ENCODE assay signal across 9 mouse cellular contexts in the genomic region with DNA sequence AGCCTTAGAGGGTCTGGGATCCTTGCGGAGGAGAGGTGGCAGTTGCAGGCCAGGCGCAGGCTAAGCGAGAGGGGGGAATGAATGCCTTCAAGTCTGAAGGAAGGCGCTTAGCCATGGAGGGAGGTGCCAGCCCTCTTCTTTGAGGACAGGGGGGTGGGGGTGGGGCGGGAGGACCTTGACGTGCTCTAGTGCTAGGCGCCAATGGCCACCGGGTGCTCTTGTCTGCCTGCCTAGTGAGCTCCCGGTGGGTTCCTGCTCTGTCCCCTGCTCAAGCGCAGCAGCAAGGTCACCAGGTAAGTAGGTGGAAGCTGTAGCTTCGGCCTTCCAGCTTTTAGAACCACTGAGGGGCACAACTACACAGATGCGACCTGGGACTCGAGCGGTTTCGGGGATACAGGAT. TPM values are rescaled to one million over a fixed set of nuclear protein-coding genes. Genes with fewer than 3 reads are reported as not detected.
A peak's percentile ranks its signal among the peaks of the same experiment; 100 is the strongest.
DNase-seq lines count a peak whose midpoint lies in the region; ATAC-seq and TF ChIP-seq lines count a peak whose summit lies in the region.
"Had no signal": no experiment of that assay in that cellular context is flagged by ENCODE, and none has a peak within 500 bp of the region (broad histone marks: within the 10 kb centered on the region; RNA-seq: fewer than 3 reads in every experiment).

No protein-coding gene starts in this region.

- 13% methylated on average over 15 of the region's 15 CpGs for WGBS in lung, embryonic 16.5 days
- WGBS in forebrain, embryonic 11.5 days = 2% methylated on average over 15 of the region's 15 CpGs
- 5% methylated on average over 14 of the region's 15 CpGs for WGBS in limb, embryonic 14.5 days
- WGBS in stomach, embryonic 14.5 days = 3% methylated on average over 15 of the region's 15 CpGs
- 37% methylated on average over 15 of the region's 15 CpGs for WGBS in thymus, adult 2 months

- TF ChIP-seq POLR2A in limb, embryonic 14.5 days (IDR thresholded peaks at IDR 0.05; ENCODE audit: borderline replicate concordance, extremely low read depth, insufficient read depth, insufficient read length) = no peak
- no peak for TF ChIP-seq POLR2A in thymus, adult 2 months (IDR thresholded peaks at IDR 0.05; ENCODE audit: control insufficient read depth, extremely low read depth, insufficient read depth, low read length, poor library complexity)

- no peaks in the 10 kb centered on the region for H3K9me3 ChIP-seq in lung, embryonic 16.5 days (ENCODE audit: control insufficient read depth, low read length)
- no peaks in the 10 kb centered on the region for H3K9me3 ChIP-seq in forebrain, embryonic 11.5 days (ENCODE audit: control insufficient read depth, low read length)
- no peaks in the 10 kb centered on the region for H3K9me3 ChIP-seq in limb, embryonic 14.5 days (ENCODE audit: control insufficient read depth, low read length)
- H3K9me3 ChIP-seq in stomach, embryonic 14.5 days (ENCODE audit: control insufficient read depth, low read depth, low read length) = no peaks in the 10 kb centered on the region

- no peaks in the 10 kb centered on the region for H3K36me3 ChIP-seq in lung, embryonic 16.5 days (ENCODE audit: control insufficient read depth, insufficient read depth, low read length)
- H3K36me3 ChIP-seq in forebrain, embryonic 11.5 days (ENCODE audit: control insufficient read depth, insufficient read depth, low read length) = no peaks in the 10 kb centered on the region
- H3K36me3 ChIP-seq in limb, embryonic 14.5 days (ENCODE audit: control insufficient read depth, insufficient read depth, low read length) = no peaks in the 10 kb centered on the region
- no peaks in the 10 kb centered on the region for H3K36me3 ChIP-seq in stomach, embryonic 14.5 days (ENCODE audit: control insufficient read depth, insufficient read depth, low read length)
- no peaks in the 10 kb centered on the region for H3K36me3 ChIP-seq in thymus, adult 2 months (ENCODE audit: control insufficient read depth, insufficient read depth, low read length)

- no peak overlapping the region for H3K27ac ChIP-seq in lung, embryonic 16.5 days (ENCODE audit: low read length)
- no peak overlapping the region for H3K27ac ChIP-seq in forebrain, embryonic 11.5 days (ENCODE audit: low read depth, low read length)
- H3K27ac ChIP-seq in limb, embryonic 14.5 days (replicated peaks; ENCODE audit: low read depth, low read length) = no peak overlapping the region
- no peak overlapping the region for H3K27ac ChIP-seq in stomach, embryonic 14.5 days (ENCODE audit: low read length)
- no peak overlapping the region for H3K27ac ChIP-seq in thymus, adult 2 months (ENCODE audit: control insufficient read depth, insufficient read depth, low read length)

- ATAC-seq in lung, embryonic 16.5 days (ENCODE audit: low read depth) = peak; percentile 31; the same call in 1 of the 2 replicates
- ATAC-seq in forebrain, embryonic 11.5 days (replicated peaks; ENCODE audit: low FRiP score) = peak; percentile 66
- no peak for ATAC-seq in limb, embryonic 14.5 days (ENCODE audit: low FRiP score, low read depth)
- peak; percentile 48; the same call in 1 of the 2 replicates for ATAC-seq in stomach, embryonic 14.5 days (ENCODE audit: insufficient number of reproducible peaks, insufficient read depth, low FRiP score, low read depth)

- peak overlapping the region; percentile 99 for H3K4me2 ChIP-seq in lung, embryonic 16.5 days (ENCODE audit: low read depth, low read length)
- peak overlapping the region; percentile 99 for H3K4me2 ChIP-seq in forebrain, embryonic 11.5 days (ENCODE audit: low read depth, low read length, severe bottlenecking)
- H3K4me2 ChIP-seq in limb, embryonic 14.5 days (replicated peaks; ENCODE audit: low read depth, low read length, severe bottlenecking) = peak overlapping the region; percentile 99
- H3K4me2 ChIP-seq in stomach, embryonic 14.5 days (replicated peaks; ENCODE audit: low read depth, low read length) = peak overlapping the region; percentile 100

- no peak for TF ChIP-seq CTCF in thymus, adult 2 months (IDR thresholded peaks at IDR 0.05; ENCODE audit: borderline replicate concordance, control insufficient read depth, extremely low read depth, insufficient read depth, low read length, poor library complexity)

- DNase-seq in lung, postnatal 14 days = no peak
- DNase-seq in forebrain, embryonic 11.5 days (ENCODE audit: low spot score) = peak; percentile 74
- no peak for DNase-seq in limb, embryonic 14.5 days (ENCODE audit: low spot score)
- no peak for DNase-seq in frontal cortex, postnatal 25 days (ENCODE audit: low spot score in 2 of 2)
- DNase-seq in thymus, adult 2 months = no peak
- DNase-seq in lung, postnatal 4 days = no peak

- H3K4me3 ChIP-seq in lung, embryonic 16.5 days (ENCODE audit: low read length) = peak overlapping the region; percentile 70
- H3K4me3 ChIP-seq in forebrain, embryonic 11.5 days (ENCODE audit: low read depth, low read length) = peak overlapping the region; percentile 61
- H3K4me3 ChIP-seq in limb, embryonic 14.5 days (replicated peaks; ENCODE audit: low read length) = peak overlapping the region; percentile 57
- H3K4me3 ChIP-seq in stomach, embryonic 14.5 days (ENCODE audit: low read depth, low read length) = peak overlapping the region; percentile 62
- no peak overlapping the region for H3K4me3 ChIP-seq in thymus, adult 2 months (ENCODE audit: control insufficient read depth, insufficient read depth, low read length)
- H3K4me3 ChIP-seq: myocyte had no signal

- peaks cover 7% of the 10 kb centered on the region; the same call in 1 of the 2 replicates for H3K27me3 ChIP-seq in lung, embryonic 16.5 days (ENCODE audit: control insufficient read depth, insufficient read depth, low read depth, low read length)
- peaks cover 6% of the 10 kb centered on the region; the same call in 1 of the 2 replicates for H3K27me3 ChIP-seq in forebrain, embryonic 11.5 days (ENCODE audit: control insufficient read depth, insufficient read depth, low read length)
- H3K27me3 ChIP-seq in limb, embryonic 14.5 days (ENCODE audit: control insufficient read depth, insufficient read depth, low read length) = 0 out of 2 replicates have a peak, but pooled peaks cover 11% of the 10 kb centered on the region
- no peaks in the 10 kb centered on the region; the same call in 1 of the 2 replicates for H3K27me3 ChIP-seq in stomach, embryonic 14.5 days (ENCODE audit: control insufficient read depth, insufficient read depth, low read length)
- peaks cover 9% of the 10 kb centered on the region for H3K27me3 ChIP-seq in thymus, adult 2 months (ENCODE audit: control insufficient read depth, insufficient read depth, low read length)

- peak overlapping the region; percentile 67 for H3K9ac ChIP-seq in lung, embryonic 16.5 days (ENCODE audit: low read length)
- H3K9ac ChIP-seq in forebrain, embryonic 11.5 days (ENCODE audit: low read length) = peak overlapping the region; percentile 62
- peak overlapping the region; percentile 62 for H3K9ac ChIP-seq in limb, embryonic 14.5 days (ENCODE audit: low read depth, low read length, severe bottlenecking)
- 0 out of 2 replicates have a peak overlapping the region, but pooled peaks have one; percentile 42 for H3K9ac ChIP-seq in stomach, embryonic 14.5 days (replicated peaks; ENCODE audit: low read depth, low read length)

- H3K4me1 ChIP-seq in lung, embryonic 16.5 days (replicated peaks; ENCODE audit: control insufficient read depth, insufficient read depth, low read length) = peaks cover 11% of the 10 kb centered on the region
- H3K4me1 ChIP-seq in forebrain, embryonic 11.5 days (replicated peaks; ENCODE audit: control insufficient read depth, insufficient read depth, low read length) = peaks cover 5% of the 10 kb centered on the region; the same call in 1 of the 2 replicates
- H3K4me1 ChIP-seq in limb, embryonic 14.5 days (ENCODE audit: control insufficient read depth, insufficient read depth, low read length) = 0 out of 2 replicates have a peak, but pooled peaks cover 4% of the 10 kb centered on the region
- H3K4me1 ChIP-seq in stomach, embryonic 14.5 days (ENCODE audit: control insufficient read depth, insufficient read depth, low read length) = 0 out of 2 replicates have a peak, but pooled peaks cover 3% of the 10 kb centered on the region
- H3K4me1 ChIP-seq in thymus, adult 2 months (replicated peaks; ENCODE audit: control insufficient read depth, insufficient read depth, low read length) = peaks cover 10% of the 10 kb centered on the region; the same call in 1 of the 2 replicates

RNA-seq across cellular contexts. Expression of a gene that starts 9.1 kb away (rescaled TPM):
- polyA plus RNA-seq in lung, embryonic 16.5 days (2015; fragmentation: Nextera tagmentation; extraction: Ambion mirVana) = 0.88 and 0.94 TPM in 2 replicates
- 2.9 and 3.0 TPM in 2 replicates for polyA plus RNA-seq in forebrain, embryonic 11.5 days (2014; fragmentation: Nextera tagmentation; extraction: Ambion mirVana)
- polyA plus RNA-seq in limb, embryonic 14.5 days (2012; rRNA removed) = 1.6 and 2.1 TPM in 2 replicates
- polyA plus RNA-seq in limb, embryonic 14.5 days (2014; fragmentation: Nextera tagmentation; extraction: Ambion mirVana) = 2.0 and 2.2 TPM in 2 replicates
- 0.55 and 0.87 TPM in 2 replicates for polyA plus RNA-seq in stomach, embryonic 14.5 days (2014; fragmentation: Nextera tagmentation; extraction: Ambion mirVana)
- polyA plus RNA-seq in thymus, adult 2 months (2012; rRNA removed) = 0.19 TPM in 1 of 2 replicates, not detected in the other
- polyA plus RNA-seq: myocyte had no signal
